Mouse (Mus musculus): ENCODE data around the gene Ldhc. TPM values are rescaled to one million over a fixed set of nuclear protein-coding genes. Genes with fewer than 3 reads are reported as not detected.

The Ldhc gene
- polyA plus RNA-seq, 1 experiment from 2014 or later: not detected

- H3K9ac ChIP-seq (replicated peaks; ENCODE audit: low read length): peak overlapping the region; percentile 39; the same call in 1 of the 2 replicates
- no peak overlapping the region; the same call in 1 of the 2 replicates for H3K4me2 ChIP-seq (ENCODE audit: low read depth, low read length)
- WGBS: 5% methylated on average over 8 of the region's 9 CpGs
- H3K27ac ChIP-seq (replicated peaks; ENCODE audit: low read depth, low read length): no peak overlapping the region
- H3K9me3 ChIP-seq (replicated peaks; ENCODE audit: control insufficient read depth, low read length): no peaks in the 10 kb centered on the region
- DNase-seq (ENCODE audit: low spot score): peak; percentile 62
- H3K36me3 ChIP-seq (replicated peaks; ENCODE audit: control insufficient read depth, insufficient read depth, low read depth, low read length): no peaks in the 10 kb centered on the region
- ATAC-seq (replicated peaks; ENCODE audit: insufficient number of reproducible peaks, low FRiP score, low TSS enrichment, low read depth): no peak
- H3K4me3 ChIP-seq (ENCODE audit: low read depth, low read length): no peak overlapping the region
- no peaks in the 10 kb centered on the region for H3K27me3 ChIP-seq (ENCODE audit: control insufficient read depth, insufficient read depth, low read length)
- H3K4me1 ChIP-seq (ENCODE audit: control insufficient read depth, insufficient read depth, low read length): peaks cover 2% of the 10 kb centered on the region
These were observed 22.8 kb upstream of the Ldhc start for GRCm38 (mm10) chr7:46838104-46838671.

DNA sequence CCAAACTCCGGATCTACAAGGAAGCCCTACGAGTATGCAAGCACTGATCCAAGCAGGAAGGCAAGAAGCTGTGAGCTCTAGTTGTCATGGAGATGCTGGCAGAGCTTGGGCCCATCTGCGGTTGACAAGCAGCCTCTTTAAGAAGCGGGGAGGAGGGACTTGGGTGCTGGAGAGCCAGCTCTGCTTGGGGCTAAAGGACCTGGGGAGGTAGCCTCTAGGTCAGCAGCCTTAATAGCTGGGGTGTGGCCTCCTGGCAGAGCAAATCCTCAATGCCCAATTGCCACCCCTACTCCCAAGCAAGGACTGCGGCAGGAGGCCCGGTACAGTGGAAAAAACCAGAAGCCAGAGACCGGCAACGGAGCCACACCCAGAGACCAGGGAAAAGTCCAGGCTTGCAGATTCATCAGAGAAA is 22.1 kb upstream of the Ldhc start:
- Histone ChIP-seq H3K4me3 (ENCODE audit: low read depth, low read length) (no peak overlapping the region), H3K9ac (replicated peaks; ENCODE audit: low read length) (no peak overlapping the region), H3K4me2 (ENCODE audit: low read depth, low read length) (no peak overlapping the region), H3K9me3 (replicated peaks; ENCODE audit: control insufficient read depth, low read length) (no peaks in the 10 kb centered on the region), H3K36me3 (replicated peaks; ENCODE audit: control insufficient read depth, insufficient read depth, low read depth, low read length) (no peaks in the 10 kb centered on the region), H3K27me3 (ENCODE audit: control insufficient read depth, insufficient read depth, low read length) (no peaks in the 10 kb centered on the region), H3K4me1 (ENCODE audit: control insufficient read depth, insufficient read depth, low read length) (peaks cover 2% of the 10 kb centered on the region), H3K27ac (replicated peaks; ENCODE audit: low read depth, low read length) (no peak overlapping the region)
- ATAC-seq (replicated peaks; ENCODE audit: insufficient number of reproducible peaks, low FRiP score, low TSS enrichment, low read depth) (no peak), DNase-seq (ENCODE audit: low spot score) (peak; percentile 39)
- 9% methylated on average over 8 of the region's 8 CpGs for WGBS

GRCm38 (mm10) chr7:46839446-46839845 is 21.6 kb upstream of the Ldhc start:
- no peaks in the 10 kb centered on the region for H3K9me3 ChIP-seq (replicated peaks; ENCODE audit: control insufficient read depth, low read length)
- ATAC-seq (replicated peaks; ENCODE audit: insufficient number of reproducible peaks, low FRiP score, low TSS enrichment, low read depth): no peak
- 24% methylated on average over 7 of the region's 7 CpGs for WGBS
- peaks cover 2% of the 10 kb centered on the region for H3K4me1 ChIP-seq (ENCODE audit: control insufficient read depth, insufficient read depth, low read length)
- no peak overlapping the region for H3K4me2 ChIP-seq (ENCODE audit: low read depth, low read length)
- DNase-seq (ENCODE audit: low spot score): no peak
- no peaks in the 10 kb centered on the region for H3K36me3 ChIP-seq (replicated peaks; ENCODE audit: control insufficient read depth, insufficient read depth, low read depth, low read length)
- no peak overlapping the region for H3K9ac ChIP-seq (replicated peaks; ENCODE audit: low read length)
- H3K4me3 ChIP-seq (ENCODE audit: low read depth, low read length): no peak overlapping the region
- H3K27me3 ChIP-seq (ENCODE audit: control insufficient read depth, insufficient read depth, low read length): no peaks in the 10 kb centered on the region
- H3K27ac ChIP-seq (replicated peaks; ENCODE audit: low read depth, low read length): no peak overlapping the region

GRCm38 (mm10) chr7:46839861-46840260 is 21.1 kb upstream of the Ldhc start:
- no peak for ATAC-seq (replicated peaks; ENCODE audit: insufficient number of reproducible peaks, low FRiP score, low TSS enrichment, low read depth)
- 67% methylated on average over 5 of the region's 5 CpGs for WGBS
- no peak overlapping the region for H3K4me2 ChIP-seq (ENCODE audit: low read depth, low read length)
- no peak overlapping the region for H3K9ac ChIP-seq (replicated peaks; ENCODE audit: low read length)
- DNase-seq (ENCODE audit: low spot score): no peak
- H3K27ac ChIP-seq (replicated peaks; ENCODE audit: low read depth, low read length): no peak overlapping the region
- no peaks in the 10 kb centered on the region for H3K27me3 ChIP-seq (ENCODE audit: control insufficient read depth, insufficient read depth, low read length)
- H3K9me3 ChIP-seq (replicated peaks; ENCODE audit: control insufficient read depth, low read length): no peaks in the 10 kb centered on the region
- no peak overlapping the region for H3K4me3 ChIP-seq (ENCODE audit: low read depth, low read length)
- no peaks in the 10 kb centered on the region for H3K36me3 ChIP-seq (replicated peaks; ENCODE audit: control insufficient read depth, insufficient read depth, low read depth, low read length)
- peaks cover 2% of the 10 kb centered on the region for H3K4me1 ChIP-seq (ENCODE audit: control insufficient read depth, insufficient read depth, low read length)

DNA sequence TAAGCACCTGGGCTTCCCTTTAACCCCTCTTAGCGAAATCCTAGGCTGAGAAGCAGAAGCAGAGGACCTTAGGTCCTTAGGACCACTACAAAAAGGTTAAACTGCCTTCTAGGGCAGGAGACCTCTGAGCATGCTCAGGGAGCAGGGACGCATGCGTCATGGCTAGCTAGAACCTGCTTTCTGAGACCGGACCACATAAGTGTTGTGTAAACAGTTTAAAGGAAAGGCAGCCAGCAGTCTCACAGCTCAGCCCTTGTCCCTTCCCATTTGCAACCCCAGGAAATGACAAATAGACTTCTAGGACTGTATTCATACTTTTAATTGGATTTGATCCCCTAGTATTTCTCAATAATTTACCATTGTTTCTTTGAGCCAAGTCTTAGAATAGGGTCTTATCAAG is 20.7 kb upstream of the Ldhc start:
- WGBS: 48% methylated on average over 4 of the region's 4 CpGs
- H3K36me3 ChIP-seq (replicated peaks; ENCODE audit: control insufficient read depth, insufficient read depth, low read depth, low read length): no peaks in the 10 kb centered on the region
- H3K27ac ChIP-seq (replicated peaks; ENCODE audit: low read depth, low read length): no peak overlapping the region
- peaks cover 2% of the 10 kb centered on the region for H3K4me1 ChIP-seq (ENCODE audit: control insufficient read depth, insufficient read depth, low read length)
- H3K4me2 ChIP-seq (ENCODE audit: low read depth, low read length): no peak overlapping the region
- DNase-seq (ENCODE audit: low spot score) (no peak), ATAC-seq (replicated peaks; ENCODE audit: insufficient number of reproducible peaks, low FRiP score, low TSS enrichment, low read depth) (no peak)
- H3K9ac ChIP-seq (replicated peaks; ENCODE audit: low read length): no peak overlapping the region
- no peak overlapping the region for H3K4me3 ChIP-seq (ENCODE audit: low read depth, low read length)
- H3K27me3 ChIP-seq (ENCODE audit: control insufficient read depth, insufficient read depth, low read length): no peaks in the 10 kb centered on the region
- no peaks in the 10 kb centered on the region for H3K9me3 ChIP-seq (replicated peaks; ENCODE audit: control insufficient read depth, low read length)

DNA sequence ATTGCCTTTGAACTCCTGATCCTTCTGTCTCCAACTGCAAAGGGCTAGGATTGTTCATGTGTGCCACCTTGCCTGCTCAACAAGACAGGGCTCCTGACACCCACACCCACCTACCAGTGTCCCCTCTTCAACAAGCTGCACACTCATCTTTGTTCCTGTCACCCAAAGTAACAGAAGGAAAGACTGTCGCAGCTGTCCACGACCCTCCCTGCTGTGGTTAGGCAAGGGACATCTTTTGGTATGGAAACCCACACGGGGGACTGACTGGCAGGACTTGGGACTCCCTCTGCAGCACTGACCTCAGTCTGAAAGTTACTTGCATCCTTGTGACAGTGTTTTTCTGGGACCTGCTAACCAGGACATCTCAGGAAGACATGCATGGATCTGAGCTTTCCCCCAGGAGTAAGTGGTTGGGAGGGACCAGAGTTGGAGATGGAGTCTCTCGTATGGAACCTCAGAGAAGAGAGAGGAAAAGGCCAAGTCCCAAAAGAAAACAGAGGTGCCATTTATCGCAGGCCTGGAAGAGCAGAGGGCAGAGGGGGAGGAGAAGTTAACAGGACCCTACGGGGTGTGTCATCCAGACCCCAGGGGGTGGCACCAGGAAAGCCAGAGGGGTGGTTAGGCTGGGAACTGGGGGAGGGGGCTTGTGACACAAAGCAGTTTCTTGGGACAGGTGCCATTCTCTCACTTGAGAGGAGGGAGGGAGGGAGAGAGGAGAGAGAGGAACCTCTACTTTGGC is 20.0 kb upstream of the Ldhc start, which contains the start of gene Ldha:
TSS of gene Ldha (plus strand) at position 689 of the 739 bp plus-strand sequence.
- WGBS: 15% methylated on average over 6 of the region's 6 CpGs
- Histone ChIP-seq H3K4me1 (ENCODE audit: control insufficient read depth, insufficient read depth, low read length) (peaks cover 2% of the 10 kb centered on the region), H3K9me3 (replicated peaks; ENCODE audit: control insufficient read depth, low read length) (no peaks in the 10 kb centered on the region), H3K9ac (replicated peaks; ENCODE audit: low read length) (no peak within 1 kb of the TSS), H3K4me2 (ENCODE audit: low read depth, low read length) (no peak within 1 kb of the TSS), H3K4me3 (ENCODE audit: low read depth, low read length) (no peak within 1 kb of the TSS), H3K36me3 (replicated peaks; ENCODE audit: control insufficient read depth, insufficient read depth, low read depth, low read length) (no peaks in the 10 kb centered on the region), H3K27ac (replicated peaks; ENCODE audit: low read depth, low read length) (no peak within 1 kb of the TSS), H3K27me3 (ENCODE audit: control insufficient read depth, insufficient read depth, low read length) (no peaks in the 10 kb centered on the region)
- DNase-seq (ENCODE audit: low spot score) (no peak), ATAC-seq (replicated peaks; ENCODE audit: insufficient number of reproducible peaks, low FRiP score, low TSS enrichment, low read depth) (no peak)

DNA sequence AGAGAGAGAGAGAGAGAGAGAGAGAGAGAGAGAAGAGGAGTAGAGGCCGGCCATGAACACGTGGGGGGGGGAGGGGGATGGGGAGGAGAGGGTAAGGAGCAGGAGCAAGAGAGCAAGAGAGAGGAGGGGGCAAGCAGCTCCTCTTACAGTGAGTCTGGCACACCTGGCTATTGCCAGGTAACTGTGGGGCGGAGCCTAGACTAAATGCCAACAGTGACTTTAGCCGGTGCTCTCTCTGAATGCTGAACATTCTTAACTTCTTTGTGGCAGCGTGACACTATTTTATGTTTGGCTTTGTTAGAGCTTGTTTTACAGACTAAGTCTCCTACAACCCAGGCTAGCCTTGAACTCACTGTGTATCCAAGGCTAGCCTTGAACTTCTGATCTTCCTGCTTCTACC is 18.7 kb upstream of the Ldhc start:
- no peaks in the 10 kb centered on the region for H3K27me3 ChIP-seq (ENCODE audit: control insufficient read depth, insufficient read depth, low read length)
- H3K4me1 ChIP-seq (ENCODE audit: control insufficient read depth, insufficient read depth, low read length): peaks cover 2% of the 10 kb centered on the region
- H3K27ac ChIP-seq (replicated peaks; ENCODE audit: low read depth, low read length): no peak overlapping the region
- DNase-seq (ENCODE audit: low spot score): no peak
- H3K4me2 ChIP-seq (ENCODE audit: low read depth, low read length): no peak overlapping the region
- H3K9ac ChIP-seq (replicated peaks; ENCODE audit: low read length): no peak overlapping the region
- H3K4me3 ChIP-seq (ENCODE audit: low read depth, low read length): no peak overlapping the region
- H3K9me3 ChIP-seq (replicated peaks; ENCODE audit: control insufficient read depth, low read length): no peaks in the 10 kb centered on the region
- no peak for ATAC-seq (replicated peaks; ENCODE audit: insufficient number of reproducible peaks, low FRiP score, low TSS enrichment, low read depth)
- H3K36me3 ChIP-seq (replicated peaks; ENCODE audit: control insufficient read depth, insufficient read depth, low read depth, low read length): no peaks in the 10 kb centered on the region
- whole genome bisulfite sequencing: 23% methylated on average over 5 of the region's 5 CpGs

DNA sequence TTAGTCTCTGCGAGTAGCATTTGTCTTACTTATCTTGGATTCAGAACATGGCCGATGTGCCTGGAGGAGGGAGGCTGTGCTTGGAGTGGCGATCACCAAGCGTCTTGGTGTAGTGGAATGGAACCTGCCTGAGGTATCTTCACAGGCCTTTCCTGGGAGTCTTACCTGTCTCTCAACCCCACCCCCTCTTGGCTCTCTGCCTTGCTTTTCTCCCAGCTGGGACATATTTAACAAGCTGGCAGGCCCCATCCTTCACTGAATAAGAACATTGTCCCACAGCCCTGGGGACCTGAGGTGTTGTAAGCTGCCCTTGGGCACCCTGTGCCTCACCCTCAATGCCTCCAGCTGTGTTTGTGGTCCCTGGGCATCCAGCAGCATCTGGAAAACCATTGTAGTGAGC is 17.4 kb upstream of the Ldhc start:
- Histone ChIP-seq H3K4me3 (ENCODE audit: low read depth, low read length) (no peak overlapping the region), H3K9me3 (replicated peaks; ENCODE audit: control insufficient read depth, low read length) (no peaks in the 10 kb centered on the region), H3K36me3 (replicated peaks; ENCODE audit: control insufficient read depth, insufficient read depth, low read depth, low read length) (no peaks in the 10 kb centered on the region), H3K4me2 (ENCODE audit: low read depth, low read length) (no peak overlapping the region; the same call in 1 of the 2 replicates), H3K27ac (replicated peaks; ENCODE audit: low read depth, low read length) (no peak overlapping the region), H3K27me3 (ENCODE audit: control insufficient read depth, insufficient read depth, low read length) (no peaks in the 10 kb centered on the region), H3K4me1 (ENCODE audit: control insufficient read depth, insufficient read depth, low read length) (no peaks in the 10 kb centered on the region), H3K9ac (replicated peaks; ENCODE audit: low read length) (no peak overlapping the region)
- no peak for DNase-seq (ENCODE audit: low spot score)
- no peak for ATAC-seq (replicated peaks; ENCODE audit: insufficient number of reproducible peaks, low FRiP score, low TSS enrichment, low read depth)
- 79% methylated on average over 4 of the region's 4 CpGs for WGBS

Measured in embryonic facial prominence, embryonic 11.5 days (tissue).